Mouse (Mus musculus) myocyte (in vitro differentiated cells): ENCODE measurements around the gene 2610028H24Rik.

ENCODE experiments used
- MAX ChIP-seq: IDR thresholded peaks from one replicate; pipeline ENCODE4 v1.6.1; 2011; ENCODE audit warnings: low read depth, mild to moderate bottlenecking, control low read depth
- POLR2A ChIP-seq: IDR thresholded peaks from one replicate; pipeline ENCODE4 v1.6.1; 2011; ENCODE audit warnings: low read depth, mild to moderate bottlenecking, control low read depth, moderate library complexity; ENCODE audit not compliant: insufficient read length
- TCF3 ChIP-seq: IDR thresholded peaks from one replicate; pipeline ENCODE4 v1.6.1; 2011; ENCODE audit warnings: low read depth, control low read depth; ENCODE audit not compliant: insufficient read length

- TF ChIP-seq MAX (no peak), POLR2A (no peak), TCF3 (no peak)
Observed at GRCm38 (mm10) chr10:76480851-76481250, 32.0 kb downstream of the 2610028H24Rik start.
